Comparison of ENCODE assay signal across 14 mouse cellular contexts in the genomic region with DNA sequence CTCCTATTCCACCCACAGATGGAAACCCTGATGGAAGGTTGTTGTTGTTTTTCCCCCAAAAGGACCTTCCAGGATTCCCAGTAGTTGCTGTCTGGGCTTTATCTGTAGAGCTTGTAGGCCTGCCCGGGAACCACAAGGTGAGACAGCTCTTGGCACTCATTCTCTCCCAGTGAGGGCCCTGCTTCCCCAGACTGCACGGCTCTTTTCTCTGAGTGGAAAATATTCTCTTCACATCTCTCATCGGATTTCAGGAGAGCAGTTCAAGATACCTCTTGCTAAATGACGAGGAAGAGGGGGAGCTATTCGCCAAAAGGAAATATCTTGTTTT.
A peak's percentile ranks its signal among the peaks of the same experiment; 100 is the strongest.
DNase-seq lines count a peak whose midpoint lies in the region; ATAC-seq and TF ChIP-seq lines count a peak whose summit lies in the region.
"Had no signal": no experiment of that assay in that cellular context is flagged by ENCODE, and none has a peak within 500 bp of the region (broad histone marks: within the 10 kb centered on the region; RNA-seq: fewer than 3 reads in every experiment).

No protein-coding gene starts in this region.

- 81% methylated on average over 5 of the region's 5 CpGs for WGBS in midbrain, embryonic 14.5 days
- 58% methylated on average over 5 of the region's 5 CpGs for WGBS in midbrain, postnatal 0 days

- no peaks in the 10 kb centered on the region for H3K27me3 ChIP-seq in midbrain, embryonic 14.5 days (ENCODE audit: control insufficient read depth, insufficient read depth, low read length)
- no peaks in the 10 kb centered on the region for H3K27me3 ChIP-seq in midbrain, postnatal 0 days (ENCODE audit: insufficient read depth, low read length)
- H3K27me3 ChIP-seq: embryonic facial prominence, embryonic 15.5 days; midbrain, embryonic 13.5 days had no signal

- no peaks in the 10 kb centered on the region for H3K9me3 ChIP-seq in midbrain, embryonic 14.5 days (ENCODE audit: control insufficient read depth, low read length)
- no peaks in the 10 kb centered on the region for H3K9me3 ChIP-seq in midbrain, postnatal 0 days (ENCODE audit: low read length)
- H3K9me3 ChIP-seq: embryonic facial prominence, embryonic 15.5 days; heart, embryonic 10.5 days; liver, embryonic 12.5 days; midbrain, embryonic 13.5 days had no signal

- H3K27ac ChIP-seq in midbrain, embryonic 14.5 days (replicated peaks; ENCODE audit: low read depth, low read length), result no peak overlapping the region
- no peak overlapping the region for H3K27ac ChIP-seq in midbrain, postnatal 0 days (ENCODE audit: low read depth, low read length)
- H3K27ac ChIP-seq: embryonic facial prominence, embryonic 15.5 days; heart, embryonic 10.5 days; liver, embryonic 12.5 days; macrophage; midbrain, embryonic 13.5 days had no signal

- H3K4me1 ChIP-seq in midbrain, embryonic 14.5 days (ENCODE audit: control insufficient read depth, insufficient read depth, low read length), result no peaks in the 10 kb centered on the region
- H3K4me1 ChIP-seq in midbrain, postnatal 0 days (ENCODE audit: insufficient read depth, low read length), result no peaks in the 10 kb centered on the region
- H3K4me1 ChIP-seq: embryonic facial prominence, embryonic 15.5 days; heart, embryonic 10.5 days; liver, embryonic 12.5 days had no signal

- no peak for TF ChIP-seq CTCF in midbrain, postnatal 0 days (IDR thresholded peaks at IDR 0.05)

- ATAC-seq in cerebellum, adult (ENCODE audit: insufficient number of reproducible peaks, low FRiP score, low TSS enrichment), result peak; percentile 50; the same call in 1 of the 2 replicates
- no peak for ATAC-seq in midbrain, embryonic 14.5 days (ENCODE audit: low FRiP score, low TSS enrichment)
- no peak for ATAC-seq in midbrain, postnatal 0 days (ENCODE audit: low FRiP score)

- H3K36me3 ChIP-seq in midbrain, embryonic 14.5 days (ENCODE audit: control insufficient read depth, insufficient read depth, low read length), result no peaks in the 10 kb centered on the region
- no peaks in the 10 kb centered on the region for H3K36me3 ChIP-seq in midbrain, postnatal 0 days (ENCODE audit: insufficient read depth, low read length)
- H3K36me3 ChIP-seq: embryonic facial prominence, embryonic 15.5 days; heart, embryonic 10.5 days; liver, embryonic 12.5 days; midbrain, embryonic 13.5 days had no signal

- H3K4me3 ChIP-seq in midbrain, embryonic 14.5 days (replicated peaks; ENCODE audit: low read depth, low read length), result no peak overlapping the region
- H3K4me3 ChIP-seq in midbrain, postnatal 0 days (ENCODE audit: low read depth, low read length), result no peak overlapping the region
- H3K4me3 ChIP-seq: embryonic facial prominence, embryonic 15.5 days; heart, embryonic 10.5 days; liver, embryonic 12.5 days; midbrain, embryonic 13.5 days had no signal

- no peak overlapping the region for H3K9ac ChIP-seq in midbrain, embryonic 14.5 days (replicated peaks; ENCODE audit: low read length)
- H3K9ac ChIP-seq in midbrain, postnatal 0 days (replicated peaks; ENCODE audit: low read length, poor library complexity, severe bottlenecking), result no peak overlapping the region
- H3K9ac ChIP-seq: embryonic facial prominence, embryonic 15.5 days; liver, embryonic 12.5 days; lung, embryonic 14.5 days; midbrain, embryonic 13.5 days had no signal

- no peak for DNase-seq in cerebellum, postnatal 4 days (ENCODE audit: low spot score in 2 of 2)
- DNase-seq in heart, adult 11 months, result peak; percentile 83
- no peak for DNase-seq in heart, postnatal 25 days (ENCODE audit: low spot score)
- DNase-seq in midbrain, embryonic 14.5 days, result peak; percentile 15
- DNase-seq in midbrain, postnatal 0 days (ENCODE audit: low spot score), result no peak
- peak; percentile 25 for DNase-seq in cerebellum, postnatal 10 days
- DNase-seq in c-Kit-positive CD71-positive TER-119-positive erythroid progenitor cells, embryonic 14.5 days (ENCODE audit: low spot score), result no peak

- intact Hi-C loops in heart, postnatal 25 days (cut with DNase I), result loop anchor here (1.0 to 2.0 kb wide), 2 partner anchors 138 to 257 kb away; no protein-coding TSS in a partner anchor

- H3K4me2 ChIP-seq in midbrain, embryonic 14.5 days (ENCODE audit: low read length), result no peak overlapping the region
- no peak overlapping the region for H3K4me2 ChIP-seq in midbrain, postnatal 0 days (ENCODE audit: low read depth, low read length, poor library complexity, severe bottlenecking)
- H3K4me2 ChIP-seq: embryonic facial prominence, embryonic 15.5 days; liver, embryonic 12.5 days; lung, embryonic 14.5 days; midbrain, embryonic 13.5 days had no signal

Comparison
In these comparisons a context has a peak if more than half of its experiments do, and no peak if none do; other contexts are left out.
1. DNase-seq: peak in heart, adult 11 months (single experiment), midbrain, embryonic 14.5 days (single experiment) and cerebellum, postnatal 10 days (2 of 2); none in cerebellum, postnatal 4 days (0 of 2), heart, postnatal 25 days (single experiment), midbrain, postnatal 0 days (single experiment) and c-Kit-positive CD71-positive TER-119-positive erythroid progenitor cells, embryonic 14.5 days (single experiment).